Mouse (Mus musculus) left cerebral cortex, adult 2 months (tissue): Measurements from ENCODE around the gene Cdc14a. TPM values are rescaled to one million over a fixed set of nuclear protein-coding genes. Genes with fewer than 3 reads are reported as not detected.
A peak's percentile ranks its signal among the peaks of the same experiment; 100 is the strongest.

Source experiments
- DNase-seq, 2 experiments: peaks; one replicate each; pipeline ENCODE4 v3.0.0; 2021 to 2022; ENCODE audit warnings: low spot score in 2 of 2, mixed read lengths in 1 of 2; ENCODE audit errors: extremely low spot score in 1 of 2
- H3K27ac ChIP-seq: fragments of 200-600 bp; 2 replicates; pipeline ENCODE4 v1.8.1; 2022
- H3K4me3 ChIP-seq: fragments of 200-600 bp; 2 replicates; pipeline ENCODE4 v1.8.1; 2022
- CTCF ChIP-seq: fragments of 200-600 bp; IDR thresholded peaks from 2 replicates; pipeline ENCODE4 v1.8.1; 2022; ENCODE audit warnings: antibody characterized with exemption, mild to moderate bottlenecking, moderate library complexity
- intact Hi-C: fragments of 180-260 bp; cut with DNase I; formaldehyde crosslinking; loops from one replicate; pipeline ENCODE4 v1.15.1; 2025
- total RNA-seq, 2 experiments: library from RNA; stranded (reverse); gene quantifications; 2 replicates each; pipeline ENCODE4 v1.2.3; 2021

Gene Cdc14a
- total RNA-seq, 2 experiments from 2014 or later, result 2.6 to 4.5 TPM

DNA sequence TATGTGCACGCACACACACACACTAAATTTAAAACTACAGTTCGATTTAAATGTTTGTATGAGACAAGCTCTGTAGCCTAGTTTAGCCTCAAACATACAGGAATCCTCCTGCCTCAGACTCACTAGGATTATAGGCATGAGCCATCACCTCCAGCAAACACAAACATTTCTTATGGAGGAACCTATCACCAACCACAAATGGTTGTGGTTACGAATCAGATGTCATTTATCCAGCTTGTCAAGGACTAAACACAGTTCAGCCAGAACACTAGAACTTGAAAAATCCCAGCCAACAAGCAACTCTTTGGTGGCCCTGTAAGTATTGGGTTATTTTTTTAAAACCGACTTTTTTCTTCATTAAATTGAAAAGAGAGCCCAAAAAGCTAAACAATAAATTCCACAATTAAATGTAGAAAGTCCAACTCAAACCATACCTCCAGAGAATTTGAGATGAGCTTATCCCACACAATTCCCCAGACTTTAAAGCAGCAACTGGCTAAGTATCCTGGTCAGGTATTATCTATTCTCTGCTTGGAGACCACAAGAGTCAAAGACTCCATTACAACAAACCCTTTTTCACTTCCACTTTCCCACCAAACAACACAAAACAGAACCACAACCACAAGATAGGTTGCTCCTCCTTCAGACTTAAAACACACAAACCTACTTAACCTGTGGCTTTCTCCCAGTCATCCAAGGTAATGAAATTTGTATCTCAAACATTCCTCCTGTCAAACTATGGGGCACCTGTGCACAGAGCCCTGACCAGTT, 10.7 kb downstream of the Cdc14a start:
- intact Hi-C loops, result no loop called here
- DNase-seq, result no peak
- H3K27ac ChIP-seq, result no peak overlapping the region
- no peak for TF ChIP-seq CTCF
- no peak overlapping the region for H3K4me3 ChIP-seq

DNA sequence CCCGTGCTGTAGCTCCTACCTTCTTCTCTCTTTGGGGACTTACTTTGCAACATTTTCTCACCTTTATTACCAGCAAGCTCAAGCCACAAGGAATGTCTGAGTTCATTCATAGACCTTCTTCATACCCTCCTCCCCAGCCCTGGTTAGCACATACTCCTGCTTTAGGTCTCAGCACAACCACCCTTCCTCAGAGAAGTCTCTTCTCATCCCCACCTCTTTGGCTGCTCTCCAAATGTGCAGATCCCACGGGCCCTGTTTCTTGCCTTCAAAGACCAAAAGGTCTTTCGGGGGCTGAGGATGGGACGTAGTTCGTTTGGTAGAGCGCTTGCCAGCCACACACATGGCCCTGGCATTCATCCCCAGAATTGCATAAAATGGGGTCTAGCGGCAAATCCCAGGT, 13.8 kb downstream of the Cdc14a start:
- intact Hi-C loops, result no loop called here
- H3K27ac ChIP-seq, result no peak overlapping the region
- TF ChIP-seq CTCF, result no peak

DNA sequence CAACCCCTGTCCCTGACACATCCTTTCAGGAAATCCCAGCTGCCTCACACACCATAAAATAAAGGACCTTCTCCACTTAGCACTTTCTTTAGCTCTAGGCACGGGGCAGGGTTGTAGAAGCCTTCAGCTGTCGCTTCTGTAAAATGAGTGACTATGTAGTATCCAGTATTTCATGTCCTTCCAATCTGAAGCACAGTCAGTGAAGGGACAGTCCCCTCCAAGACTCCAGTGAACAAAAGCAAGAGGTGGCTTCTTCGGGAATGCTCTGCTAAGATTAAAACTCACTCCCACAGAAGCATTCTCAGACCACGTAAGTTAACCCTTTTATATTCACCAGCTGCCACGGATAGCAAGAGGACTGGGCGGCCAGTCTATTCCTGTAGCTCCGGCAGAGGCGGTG, 14.3 kb downstream of the Cdc14a start:
- Histone ChIP-seq H3K27ac (no peak overlapping the region), H3K4me3 (no peak overlapping the region)
- no peak for TF ChIP-seq CTCF
- intact Hi-C loops, result no loop called here
- no peak for DNase-seq

More for the DNA sequence above, 13.8 kb downstream of the Cdc14a start:
- H3K4me3 ChIP-seq, result no peak overlapping the region
- no peak for DNase-seq

DNA sequence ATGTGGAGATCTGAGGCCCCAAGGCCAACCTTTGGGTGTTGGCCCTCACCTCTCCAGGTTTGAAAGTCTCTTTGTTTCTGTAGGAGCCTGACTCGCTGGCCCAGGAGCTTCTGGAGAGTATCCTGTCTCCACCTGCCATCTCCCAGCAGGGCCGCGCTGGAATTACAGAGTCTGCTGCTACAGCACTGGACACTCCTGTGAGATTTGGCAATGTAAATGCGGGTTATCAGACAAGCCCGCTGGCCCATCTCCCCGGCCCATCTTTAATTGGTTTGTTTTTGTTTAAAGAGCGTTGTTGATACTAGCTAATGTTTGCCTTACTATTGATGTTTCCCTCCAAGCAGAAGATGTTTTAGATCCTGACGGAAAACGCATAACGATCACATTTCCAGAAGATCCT, 15.0 kb downstream of the Cdc14a start:
- no peak overlapping the region for H3K4me3 ChIP-seq
- no peak for DNase-seq
- intact Hi-C loops, result no loop called here
- no peak overlapping the region for H3K27ac ChIP-seq
- TF ChIP-seq CTCF, result no peak

DNA sequence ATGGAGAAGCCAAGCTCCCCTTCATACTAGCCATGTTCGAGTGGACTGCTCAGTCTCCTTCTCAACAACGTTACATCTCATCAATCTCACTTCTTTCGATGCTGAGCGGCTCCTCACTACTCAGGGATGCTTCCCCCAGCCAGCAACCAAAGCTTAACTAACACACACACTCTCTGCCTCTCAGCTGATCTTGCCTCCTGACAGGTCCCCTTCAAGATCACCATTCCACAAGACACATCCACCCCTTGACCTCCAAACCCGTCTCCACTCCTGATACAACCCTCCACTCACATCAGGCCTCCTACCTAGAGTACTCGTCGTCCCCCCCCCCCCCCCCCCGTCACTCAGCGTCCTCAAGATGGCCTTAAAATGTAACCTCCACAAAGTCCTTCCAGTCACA, 18.3 kb downstream of the Cdc14a start:
- no peak for DNase-seq
- Histone ChIP-seq H3K4me3 (no peak overlapping the region), H3K27ac (no peak overlapping the region)
- intact Hi-C loops, result no loop called here
- TF ChIP-seq CTCF, result no peak

DNA sequence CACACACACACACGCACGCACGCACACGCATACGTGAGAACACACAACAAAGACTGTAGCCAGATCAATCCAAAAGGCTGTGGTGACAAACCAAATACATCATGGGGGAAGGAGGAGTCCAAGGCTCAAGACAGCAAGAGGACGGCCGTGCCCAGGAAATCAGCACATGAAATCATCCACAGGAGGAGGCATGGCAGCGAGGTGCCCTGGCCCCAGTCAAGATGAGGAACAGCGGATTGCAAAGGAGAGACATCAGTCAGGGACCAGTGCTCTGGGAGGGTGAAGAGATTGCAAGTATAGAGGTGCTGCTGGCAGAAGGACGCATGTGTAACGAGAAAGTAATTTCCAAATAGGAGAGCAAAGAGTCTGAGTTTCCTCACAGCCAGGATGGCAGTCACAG, 22.4 kb downstream of the Cdc14a start:
- no peak overlapping the region for H3K27ac ChIP-seq
- no peak for TF ChIP-seq CTCF
- no peak overlapping the region for H3K4me3 ChIP-seq
- intact Hi-C loops, result no loop called here
- no peak for DNase-seq

DNA sequence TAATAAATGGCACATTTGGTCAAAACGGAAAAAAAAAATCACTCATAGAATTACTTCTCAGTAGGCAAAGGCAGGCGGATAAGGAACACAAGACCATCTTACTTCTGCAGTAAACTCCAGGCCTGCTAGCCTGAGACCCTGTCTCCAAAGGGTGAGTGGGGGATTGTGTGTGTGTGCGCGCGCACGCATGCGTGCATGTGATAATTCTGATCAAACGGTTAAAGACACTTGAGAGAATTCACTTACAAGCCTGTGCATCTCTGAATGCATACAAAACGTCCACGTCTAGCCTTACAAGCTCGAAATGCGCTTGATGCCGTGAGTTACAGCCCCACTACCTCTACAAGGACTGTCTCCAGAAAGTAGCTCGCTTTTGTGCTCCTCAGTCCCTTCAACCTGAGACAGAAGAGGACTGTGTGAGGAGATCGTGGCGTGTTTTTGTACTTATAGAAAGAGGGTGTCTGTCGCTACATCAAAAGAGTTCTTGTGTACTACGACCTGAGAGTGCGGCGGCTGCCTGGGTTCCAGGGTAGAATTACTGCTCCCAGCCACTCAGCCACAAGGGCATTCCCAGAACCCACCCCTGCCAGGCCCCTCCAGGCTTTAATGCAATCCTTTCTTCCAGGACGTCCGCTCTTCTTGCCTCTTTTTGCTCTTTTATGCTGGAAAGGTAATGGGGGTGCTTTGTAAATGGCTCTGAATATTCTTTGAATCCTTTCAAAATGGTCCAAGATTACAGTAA, 24.3 kb downstream of the Cdc14a start:
- TF ChIP-seq CTCF, result no peak
- intact Hi-C loops, result no loop called here
- no peak for DNase-seq
- Histone ChIP-seq H3K4me3 (peak overlapping the region; percentile 19), H3K27ac (0 out of 2 replicates have a peak overlapping the region, but pooled peaks have one; percentile 17)

DNA sequence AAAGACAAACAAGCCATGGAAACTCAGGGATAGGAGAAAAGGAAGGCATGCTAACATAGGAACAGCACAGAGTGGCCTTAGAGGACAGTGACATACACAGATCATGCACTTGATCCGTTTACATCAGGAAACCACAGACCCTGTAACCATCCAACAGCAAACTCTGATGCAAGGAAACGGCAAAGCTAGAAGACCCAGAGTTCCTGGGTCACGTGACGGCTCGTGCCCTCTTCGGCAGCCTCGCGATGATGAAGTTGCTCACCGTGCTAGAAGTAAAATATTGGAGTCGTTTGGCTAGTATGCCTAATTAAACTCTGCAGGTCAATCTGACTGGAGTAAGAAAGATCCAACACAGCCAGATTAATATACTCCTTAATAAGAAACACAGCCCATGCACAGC, 25.3 kb downstream of the Cdc14a start:
- no peak for TF ChIP-seq CTCF

DNA sequence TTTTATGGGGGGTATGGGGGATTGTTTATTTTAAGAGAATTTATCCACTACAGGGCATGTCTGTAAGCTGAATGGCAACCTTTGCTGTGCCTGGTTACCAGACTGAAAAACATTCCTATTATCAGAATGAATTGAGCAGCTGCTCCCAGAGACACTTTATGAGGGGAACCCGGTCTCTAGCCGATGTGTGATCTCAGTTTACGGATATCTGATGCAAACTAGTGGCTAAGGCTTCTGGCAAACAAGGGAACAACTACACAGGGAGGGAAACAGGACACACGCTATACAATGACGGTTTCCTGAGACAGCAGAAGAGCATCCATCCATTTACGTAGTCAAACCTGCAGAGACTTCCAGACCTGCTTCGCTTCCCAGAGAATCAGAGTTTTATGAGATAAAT, 25.9 kb downstream of the Cdc14a start:
- intact Hi-C loops, result no loop called here

More for the DNA sequence above, 25.3 kb downstream of the Cdc14a start:
- no peak overlapping the region for H3K27ac ChIP-seq
- H3K4me3 ChIP-seq, result no peak overlapping the region
- intact Hi-C loops, result no loop called here
- no peak for DNase-seq

DNA sequence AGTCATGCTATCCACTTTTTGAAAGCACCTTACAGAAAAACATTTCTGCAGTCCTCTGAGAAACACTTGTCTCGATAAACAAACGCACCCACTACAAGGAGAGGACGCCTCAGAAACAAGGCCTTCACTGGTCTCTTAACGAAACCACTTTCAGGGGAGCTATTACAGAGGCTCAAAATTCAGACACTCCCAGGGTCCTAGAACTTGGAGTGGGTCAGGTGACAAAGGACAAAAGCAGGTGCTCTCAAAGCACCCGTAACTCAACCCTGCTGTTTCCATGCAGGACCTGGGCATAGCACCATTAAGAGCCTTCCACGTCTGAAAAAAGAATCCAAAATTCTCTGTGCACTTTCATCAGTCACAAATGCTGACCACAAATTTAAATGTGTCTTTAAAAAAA, 26.5 kb downstream of the Cdc14a start:
- intact Hi-C loops, result no loop called here
- Histone ChIP-seq H3K4me3 (no peak overlapping the region), H3K27ac (no peak overlapping the region)
- no peak for DNase-seq
- TF ChIP-seq CTCF, result no peak

More for the DNA sequence above, 25.9 kb downstream of the Cdc14a start:
- no peak overlapping the region for H3K27ac ChIP-seq
- H3K4me3 ChIP-seq, result no peak overlapping the region
- TF ChIP-seq CTCF, result no peak
- no peak for DNase-seq

DNA sequence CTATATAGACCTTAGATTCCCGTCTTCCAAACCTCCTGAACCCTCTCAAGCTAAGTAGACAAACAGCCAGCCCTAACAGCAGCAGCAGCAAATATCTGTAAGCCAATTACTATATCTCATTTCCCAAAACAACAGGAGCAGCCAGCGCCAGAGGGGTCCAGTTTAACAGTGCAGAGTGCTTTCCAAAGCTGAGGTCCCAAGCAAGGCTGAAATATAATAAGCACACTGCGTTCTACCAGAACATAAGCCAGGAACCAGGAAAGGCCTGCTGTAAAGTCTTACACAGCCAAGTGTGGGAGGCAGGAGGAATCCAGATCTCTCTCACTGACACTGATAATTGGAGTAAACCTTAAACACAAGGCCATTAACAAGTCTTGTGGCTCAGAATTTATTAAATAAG, 27.3 kb downstream of the Cdc14a start:
- no peak overlapping the region for H3K27ac ChIP-seq
- intact Hi-C loops, result no loop called here
- H3K4me3 ChIP-seq, result no peak overlapping the region
- no peak for TF ChIP-seq CTCF
- DNase-seq, result no peak

DNA sequence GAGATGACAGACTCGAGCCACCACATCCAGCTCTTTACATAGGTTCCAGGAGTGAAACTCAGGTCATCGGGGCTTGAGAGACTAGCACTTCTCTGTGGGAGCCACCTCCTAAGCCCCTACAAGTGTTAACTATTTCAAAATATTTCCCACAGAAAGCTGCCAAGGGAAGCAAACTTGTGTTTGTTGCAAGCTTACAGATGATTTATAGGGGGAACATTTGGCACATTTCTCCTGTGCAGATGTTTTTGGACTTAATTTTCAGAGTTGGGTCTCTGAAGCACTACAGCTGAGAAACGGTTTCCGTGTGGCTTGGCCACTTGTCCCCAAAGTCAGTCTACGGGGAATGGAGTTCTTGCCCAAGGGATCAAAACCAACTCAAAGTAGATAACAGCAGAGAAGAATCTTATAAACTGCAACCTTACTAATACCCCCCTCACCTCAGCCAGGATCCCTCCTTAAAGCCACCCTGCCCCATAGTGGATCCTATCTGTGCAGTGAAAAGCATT, 28.9 kb downstream of the Cdc14a start:
- intact Hi-C loops, result no loop called here

DNA sequence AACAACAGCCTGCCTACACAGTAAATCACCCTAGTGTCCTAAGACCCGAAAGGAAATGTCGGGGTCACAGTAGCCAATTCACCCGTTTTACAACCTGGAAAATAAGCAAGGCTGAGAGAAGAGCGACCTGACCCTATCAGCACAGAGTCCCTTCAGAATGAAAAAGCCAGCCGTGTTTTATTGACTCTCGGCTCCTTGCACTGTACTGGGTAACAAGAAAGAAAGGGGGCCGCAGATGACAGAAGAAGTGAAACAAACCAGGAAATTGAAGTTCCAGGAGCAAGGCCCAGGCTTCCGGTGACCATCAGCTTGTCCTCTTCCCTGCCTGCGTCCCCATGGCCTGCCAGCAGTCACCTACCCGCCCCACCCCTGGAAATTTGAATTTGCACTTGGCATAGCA, 32.4 kb downstream of the Cdc14a start:
- Histone ChIP-seq H3K27ac (no peak overlapping the region), H3K4me3 (no peak overlapping the region)
- intact Hi-C loops, result no loop called here
- TF ChIP-seq CTCF, result no peak
- DNase-seq, result no peak

More for the DNA sequence above, 28.9 kb downstream of the Cdc14a start:
- Histone ChIP-seq H3K27ac (no peak overlapping the region), H3K4me3 (no peak overlapping the region)
- TF ChIP-seq CTCF, result no peak
- DNase-seq, result no peak
